Mouse (Mus musculus) limb, embryonic 15.5 days (tissue): Measurements from ENCODE around the gene B4galt3. TPM values are rescaled to one million over a fixed set of nuclear protein-coding genes. Genes with fewer than 3 reads are reported as not detected.

ENCODE experiments used
- polyA plus RNA-seq: library from polyadenylated mRNA; unstranded; fragments of >200 nt; fragmentation: Nextera tagmentation; extraction: Ambion mirVana; gene quantifications from 2 replicates; pipeline ENCODE4 v1.2.1, GENCODE M21; 2015

B4galt3 gene
- polyA plus RNA-seq, 1 experiment from 2014 or later = 69.1 TPM

Other genes starting within 250 kb of the B4galt3 start
- gene Fcgr3, start 205.4 kb upstream of the B4galt3 start, polyA plus RNA-seq = 25.9 and 32.2 TPM in 2 replicates
- 1.1 and 2.2 TPM in 2 replicates for gene Cfap126, start 156.4 kb upstream of the B4galt3 start, polyA plus RNA-seq
- 235 and 256 TPM in 2 replicates for gene Sdhc, start 119.7 kb upstream of the B4galt3 start, polyA plus RNA-seq
- 6.8 and 9.3 TPM in 2 replicates for gene Mpz, start 119.6 kb upstream of the B4galt3 start, polyA plus RNA-seq
- gene Pcp4l1, start 74.1 kb upstream of the B4galt3 start, polyA plus RNA-seq = 5.8 and 7.1 TPM in 2 replicates
- gene Nr1i3, start 56.4 kb upstream of the B4galt3 start, polyA plus RNA-seq = 0.11 and 0.33 TPM in 2 replicates
- 29.8 and 32.7 TPM in 2 replicates for gene Tomm40l, start 47.8 kb upstream of the B4galt3 start, polyA plus RNA-seq
- gene Apoa2, start 45.3 kb upstream of the B4galt3 start, polyA plus RNA-seq = 3.6 and 17.5 TPM in 2 replicates
- gene Fcer1g, start 36.0 kb upstream of the B4galt3 start, polyA plus RNA-seq = 94.7 and 98.6 TPM in 2 replicates
- 17.6 and 19.4 TPM in 2 replicates for gene Adamts4, start 19.9 kb upstream of the B4galt3 start, polyA plus RNA-seq
- gene Ndufs2, start 18.9 kb upstream of the B4galt3 start, polyA plus RNA-seq = 217 and 252 TPM in 2 replicates
- 44.7 and 49.5 TPM in 2 replicates for gene Ppox, start 10.9 kb downstream of the B4galt3 start, polyA plus RNA-seq
- gene Usp21, start 17.7 kb downstream of the B4galt3 start, polyA plus RNA-seq = 81.5 and 83.1 TPM in 2 replicates
- 113 and 116 TPM in 2 replicates for gene Ufc1, start 24.7 kb downstream of the B4galt3 start, polyA plus RNA-seq
- 52.2 and 56.9 TPM in 2 replicates for gene Dedd, start 58.8 kb downstream of the B4galt3 start, polyA plus RNA-seq
- gene Nit1, start 75.3 kb downstream of the B4galt3 start, polyA plus RNA-seq = 38.8 and 38.9 TPM in 2 replicates
- 93.0 and 95.1 TPM in 2 replicates for gene Pfdn2, start 75.3 kb downstream of the B4galt3 start, polyA plus RNA-seq
- gene Klhdc9, start 90.5 kb downstream of the B4galt3 start, polyA plus RNA-seq = 1.5 TPM in 2 replicates
- 56.3 and 61.5 TPM in 2 replicates for gene Nectin4, start 99.8 kb downstream of the B4galt3 start, polyA plus RNA-seq
- 2.9 and 3.2 TPM in 2 replicates for gene Arhgap30, start 118.6 kb downstream of the B4galt3 start, polyA plus RNA-seq
- gene Usf1, start 141.0 kb downstream of the B4galt3 start, polyA plus RNA-seq = 71.1 and 75.8 TPM in 2 replicates
- gene Tstd1, start 148.5 kb downstream of the B4galt3 start, polyA plus RNA-seq = 5.2 and 8.5 TPM in 2 replicates
- 68.3 and 70.6 TPM in 2 replicates for gene F11r, start 167.2 kb downstream of the B4galt3 start, polyA plus RNA-seq
- gene Alyref2, start 233.2 kb downstream of the B4galt3 start, polyA plus RNA-seq = 17.3 and 21.1 TPM in 2 replicates